Mouse (Mus musculus): ENCODE data around the gene Zfp362.

DNA sequence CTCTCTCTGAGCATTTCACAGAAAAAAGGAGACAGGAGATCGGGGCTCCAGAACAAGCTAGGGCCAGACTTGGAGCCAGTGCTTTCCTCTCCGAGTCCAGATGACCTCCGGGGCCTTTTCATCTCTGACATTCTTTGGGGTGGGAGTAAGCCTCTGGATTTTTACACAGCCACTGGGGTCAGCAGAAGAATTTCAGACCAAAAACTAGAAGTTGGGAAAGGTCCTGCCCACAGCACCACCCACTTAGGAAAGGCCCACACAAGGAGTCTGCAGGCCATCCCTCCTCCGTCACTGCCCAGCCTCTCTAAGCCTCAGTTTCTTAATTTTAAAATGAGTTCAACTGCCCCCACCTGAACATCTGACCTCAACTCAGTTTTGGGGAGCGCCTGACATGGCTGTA is 2.3 kb downstream of the Zfp362 start:
- no peak for TF ChIP-seq CTCF (IDR thresholded peaks at IDR 0.05; ENCODE audit: low read depth, low read length)
- no peak for TF ChIP-seq POLR2A (IDR thresholded peaks at IDR 0.05; ENCODE audit: borderline replicate concordance, low read depth, low read length)

Measured in bone marrow macrophage, adult 2 months (primary cell).